Mouse (Mus musculus) spleen, adult 2 months (tissue): Measurements from ENCODE around the gene Pitpnm2. TPM values are rescaled to one million over a fixed set of nuclear protein-coding genes. Genes with fewer than 3 reads are reported as not detected.

Source experiments
- DNase-seq, 2 experiments: peaks; one replicate each; pipeline versions ENCODE4 v3.0.0 to v3.0.0-alpha.2; 2012 to 2021; ENCODE audit warnings: low spot score in 2 of 2, low read depth in 1 of 2
- H3K27ac ChIP-seq: fragments of 200-500 bp; 2 replicates; pipeline ENCODE4 v1.5.1; 2012; ENCODE audit warnings: low read length, inconsistent platforms; ENCODE audit not compliant: insufficient read depth
- H3K27me3 ChIP-seq: fragments of 200-500 bp; 2 replicates; pipeline ENCODE4 v1.6.1; 2012; ENCODE audit warnings: mild to moderate bottlenecking, moderate library complexity, low read length, inconsistent platforms; ENCODE audit not compliant: control insufficient read depth, insufficient read depth
- H3K36me3 ChIP-seq: fragments of 200-500 bp; 2 replicates; pipeline ENCODE4 v1.6.1; 2012; ENCODE audit warnings: mild to moderate bottlenecking, low read length, inconsistent platforms; ENCODE audit not compliant: control insufficient read depth, insufficient read depth
- H3K4me1 ChIP-seq: fragments of 200-500 bp; 2 replicates; pipeline ENCODE4 v1.6.1; 2011; ENCODE audit warnings: inconsistent platforms; ENCODE audit not compliant: control insufficient read depth, insufficient read depth, insufficient read length
- H3K4me3 ChIP-seq: fragments of 200-500 bp; 2 replicates; pipeline ENCODE4 v1.5.1; 2011; ENCODE audit warnings: mild to moderate bottlenecking, inconsistent platforms; ENCODE audit not compliant: insufficient read depth, insufficient read length; ENCODE audit errors: extremely low read depth
- CTCF ChIP-seq: fragments of 200-500 bp; IDR thresholded peaks from 2 replicates; pipeline ENCODE4 v1.5.1; 2011; ENCODE audit warnings: mild to moderate bottlenecking, inconsistent platforms; ENCODE audit not compliant: insufficient read depth, insufficient read length, insufficient replicate concordance; ENCODE audit errors: extremely low read depth
- POLR2A ChIP-seq: fragments of 200-500 bp; IDR thresholded peaks from 2 replicates; pipeline ENCODE4 v1.6.1; 2011; ENCODE audit warnings: low read depth, low read length, inconsistent platforms
- WGBS: fragments of 180-500 bp; shearing (Covaris S2); methylation state at CpG from one replicate; pipeline ENCODE4 v1.1.7; 2018; 5-methylcytosine and 5-hydroxymethylcytosine counted together
- polyA plus RNA-seq: library from polyadenylated mRNA; depleted of rRNA; stranded (reverse); fragments of >200 nt; gene quantifications from 2 replicates; pipeline ENCODE4 v1.2.3, GENCODE M21; 2012; rRNA removed

The Pitpnm2 gene
- polyA plus RNA-seq, 1 experiment, result 65.8 TPM

DNA sequence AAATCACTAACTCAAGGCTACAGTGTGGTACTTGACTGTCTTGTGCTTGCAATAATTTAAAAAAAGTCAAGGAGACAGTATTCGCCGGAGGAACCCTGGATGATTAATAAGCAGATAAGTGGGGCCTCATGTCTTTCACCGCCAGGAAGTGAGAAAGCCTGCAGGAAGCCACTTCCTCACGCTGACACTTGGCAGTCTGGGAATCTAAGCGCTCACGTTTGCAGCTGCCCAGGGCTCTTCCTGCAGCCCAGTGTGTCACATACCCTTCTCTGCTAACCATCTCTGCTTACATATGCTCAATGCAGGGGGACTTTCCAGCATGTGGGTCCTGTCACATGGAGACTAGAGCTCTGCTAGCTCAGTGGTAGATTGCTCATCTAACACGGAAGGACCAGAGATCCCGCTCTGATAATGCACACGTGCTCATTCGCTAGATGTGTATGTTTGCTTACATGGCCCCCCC, 174.7 kb downstream of the Pitpnm2 start:
- no peak for TF ChIP-seq CTCF
- TF ChIP-seq POLR2A, result no peak
- 16% methylated on average over 10 of the region's 10 CpGs for WGBS
- no peaks in the 10 kb centered on the region for H3K27me3 ChIP-seq
- H3K4me3 ChIP-seq, result no peak overlapping the region
- DNase-seq, result no peak
- peak overlapping the region; percentile 33; the same call in 1 of the 2 replicates for H3K27ac ChIP-seq
- H3K36me3 ChIP-seq, result no peaks in the 10 kb centered on the region
- H3K4me1 ChIP-seq, result peaks cover 23% of the 10 kb centered on the region; the same call in 1 of the 2 replicates

DNA sequence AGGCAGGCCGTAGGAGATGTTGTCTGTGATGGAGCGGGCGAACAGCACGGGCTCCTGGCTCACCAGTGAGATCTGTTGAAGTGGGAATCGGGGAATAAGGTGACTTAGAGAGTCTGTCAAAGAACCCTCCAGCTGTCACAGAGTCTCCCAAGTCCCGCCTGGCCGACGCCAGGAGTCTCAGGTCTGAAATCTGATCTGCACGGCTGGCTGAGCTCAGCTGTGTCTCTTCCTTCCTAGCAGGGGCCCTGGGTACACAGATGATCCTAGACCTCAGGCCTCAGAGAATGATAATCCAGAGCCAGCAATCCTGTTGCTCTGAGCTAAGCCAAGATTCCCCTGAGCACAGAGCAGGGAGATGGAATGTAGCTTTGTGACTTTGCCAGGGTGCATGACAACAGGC, 175.9 kb downstream of the Pitpnm2 start:
- WGBS, result 72% methylated on average over 9 of the region's 9 CpGs
- no peak overlapping the region for H3K27ac ChIP-seq
- no peaks in the 10 kb centered on the region for H3K27me3 ChIP-seq
- peaks cover 19% of the 10 kb centered on the region; the same call in 1 of the 2 replicates for H3K4me1 ChIP-seq
- no peaks in the 10 kb centered on the region for H3K36me3 ChIP-seq
- DNase-seq, result no peak
- no peak overlapping the region for H3K4me3 ChIP-seq
- TF ChIP-seq CTCF (no peak), POLR2A (no peak)

DNA sequence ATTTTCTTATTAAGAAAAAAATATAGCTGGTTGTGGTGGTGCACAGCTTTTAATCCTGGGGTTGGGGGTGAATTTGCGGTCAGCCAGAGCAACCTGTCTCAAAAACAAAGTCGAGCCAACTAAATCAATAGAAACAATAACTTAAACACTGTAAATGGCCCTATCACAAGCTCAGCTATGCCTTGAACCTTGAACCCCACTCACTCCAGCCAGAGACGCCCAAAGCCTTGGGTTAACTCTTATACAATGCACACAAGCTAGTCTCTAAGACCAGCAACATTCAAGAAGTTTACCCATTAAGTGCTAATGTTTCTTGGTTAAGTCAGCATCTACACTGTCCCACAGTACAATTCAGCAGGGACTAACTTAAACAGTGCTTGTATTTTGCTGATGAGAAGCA, 179.9 kb downstream of the Pitpnm2 start:
- peaks cover 7% of the 10 kb centered on the region; the same call in 1 of the 2 replicates for H3K4me1 ChIP-seq
- H3K27me3 ChIP-seq, result no peaks in the 10 kb centered on the region
- H3K27ac ChIP-seq, result no peak overlapping the region
- WGBS, result 90% methylated on average over 3 of the region's 3 CpGs
- TF ChIP-seq POLR2A (no peak), CTCF (no peak)
- H3K4me3 ChIP-seq, result no peak overlapping the region
- H3K36me3 ChIP-seq, result no peaks in the 10 kb centered on the region
- no peak for DNase-seq

Other genes starting within 250 kb of the Pitpnm2 start
- 58.1 and 72.8 TPM in 2 replicates for gene Vps37b, start 217.5 kb downstream of the Pitpnm2 start, polyA plus RNA-seq
- 7.0 and 7.8 TPM in 2 replicates for gene Abcb9, start 154.0 kb downstream of the Pitpnm2 start, polyA plus RNA-seq
- 35.5 and 52.0 TPM in 2 replicates for gene Ogfod2, start 137.5 kb downstream of the Pitpnm2 start, polyA plus RNA-seq
- 28.2 and 36.0 TPM in 2 replicates for gene Arl6ip4, start 133.7 kb downstream of the Pitpnm2 start, polyA plus RNA-seq
- gene Mphosph9, start 78.2 kb upstream of the Pitpnm2 start, polyA plus RNA-seq, result 3.8 and 4.4 TPM in 2 replicates
- 2.7 and 4.2 TPM in 2 replicates for gene 2810006K23Rik, start 78.3 kb upstream of the Pitpnm2 start, polyA plus RNA-seq
- 60.4 and 69.3 TPM in 2 replicates for gene Cdk2ap1, start 113.3 kb upstream of the Pitpnm2 start, polyA plus RNA-seq
- gene Sbno1, start 176.2 kb upstream of the Pitpnm2 start, polyA plus RNA-seq, result 12.2 and 14.4 TPM in 2 replicates
- gene Kmt5a, start 190.2 kb upstream of the Pitpnm2 start, polyA plus RNA-seq, result 18.4 and 22.8 TPM in 2 replicates
- 39.4 and 42.7 TPM in 2 replicates for gene Rilpl2, start 228.6 kb upstream of the Pitpnm2 start, polyA plus RNA-seq
- 1.5 and 1.7 TPM in 2 replicates for gene Snrnp35, start 233.4 kb upstream of the Pitpnm2 start, polyA plus RNA-seq